Mouse (Mus musculus) limb, embryonic 15.5 days (tissue): ENCODE results near the gene Fam166b. TPM values are rescaled to one million over a fixed set of nuclear protein-coding genes. Genes with fewer than 3 reads are reported as not detected.

ENCODE experiments used
- ATAC-seq: fragments of 200-750 bp; cut with Nextera tagmentation; 2 replicates; pipeline ENCODE4 v1.8.0; 2017; ENCODE audit warnings: low read depth, moderate TSS enrichment; ENCODE audit not compliant: insufficient number of reproducible peaks, low FRiP score, low TSS enrichment
- H3K27ac ChIP-seq: fragments of 300-500 bp; sonication (generic); 2 replicates; pipeline ENCODE4 v1.5.1; 2015; ENCODE audit warnings: moderate library complexity, mild to moderate bottlenecking, inconsistent platforms
- H3K27me3 ChIP-seq: fragments of 300-500 bp; sonication (generic); 2 replicates; pipeline ENCODE4 v1.6.1; 2015; ENCODE audit warnings: inconsistent platforms
- H3K36me3 ChIP-seq: fragments of 300-500 bp; sonication (generic); 2 replicates; pipeline ENCODE4 v1.6.1; 2015; ENCODE audit warnings: inconsistent platforms
- H3K4me1 ChIP-seq: fragments of 300-500 bp; sonication (generic); 2 replicates; pipeline ENCODE4 v1.6.1; 2015; ENCODE audit warnings: inconsistent platforms
- H3K4me2 ChIP-seq: fragments of 300-500 bp; sonication (generic); 2 replicates; pipeline ENCODE4 v1.6.1; 2015; ENCODE audit warnings: mild to moderate bottlenecking, inconsistent platforms
- H3K4me3 ChIP-seq: fragments of 300-500 bp; sonication (generic); 2 replicates; pipeline ENCODE4 v1.5.1; 2015; ENCODE audit warnings: mild to moderate bottlenecking, inconsistent platforms
- H3K9ac ChIP-seq: fragments of 300-500 bp; sonication (generic); 2 replicates; pipeline ENCODE4 v1.6.1; 2015; ENCODE audit warnings: inconsistent platforms
- H3K9me3 ChIP-seq: fragments of 300-500 bp; sonication (generic); 2 replicates; pipeline ENCODE4 v1.6.1; 2016; ENCODE audit warnings: inconsistent platforms
- WGBS: fragments of 180-500 bp; shearing (Covaris S2); methylation state at CpG from one replicate; pipeline ENCODE4 v1.1.7; 2015; 5-methylcytosine and 5-hydroxymethylcytosine counted together
- polyA plus RNA-seq: library from polyadenylated mRNA; unstranded; fragments of >200 nt; fragmentation: Nextera tagmentation; extraction: Ambion mirVana; gene quantifications from 2 replicates; pipeline ENCODE4 v1.2.1, GENCODE M21; 2015

The Fam166b gene
- polyA plus RNA-seq, 1 experiment from 2014 or later = 0.17 TPM

DNA sequence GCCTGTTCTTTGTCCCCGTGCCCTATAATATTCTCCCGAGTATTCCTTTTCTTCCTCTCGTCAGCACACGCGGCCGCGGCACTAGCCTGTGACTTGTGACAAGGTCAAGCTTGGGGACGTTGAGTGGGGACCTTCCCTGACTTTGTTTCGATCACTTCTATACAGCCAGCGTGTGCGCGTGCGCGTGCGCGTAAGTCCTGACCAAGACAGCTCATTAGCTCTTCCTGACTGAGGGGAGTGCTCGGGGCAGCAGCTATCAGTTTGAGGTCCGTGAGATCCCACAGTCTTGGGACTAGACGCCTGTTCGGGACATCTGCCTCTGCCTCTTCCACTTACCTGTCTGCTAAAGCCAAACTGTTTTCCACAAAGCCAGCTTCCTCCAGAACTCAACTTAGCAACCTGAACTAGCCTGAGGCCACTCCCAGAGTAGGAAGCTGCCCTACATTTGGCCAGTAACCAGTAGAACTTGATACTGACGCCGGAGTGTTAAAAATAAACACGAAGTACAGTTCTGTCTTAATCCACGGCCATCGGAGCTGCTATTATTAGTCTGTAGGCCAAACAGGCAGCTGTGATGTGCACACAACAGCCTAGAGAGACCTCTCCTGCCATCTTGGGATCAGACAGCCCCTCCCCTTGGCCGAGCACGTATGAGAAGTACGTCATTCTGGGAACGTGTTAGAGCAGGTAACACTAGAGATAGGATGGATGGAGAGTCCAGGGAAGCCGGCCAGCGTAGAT is 29.4 kb downstream of the Fam166b start:
- H3K4me3 ChIP-seq = no peak overlapping the region
- peak overlapping the region; percentile 17; the same call in 1 of the 2 replicates for H3K4me2 ChIP-seq
- H3K9ac ChIP-seq = no peak overlapping the region
- no peaks in the 10 kb centered on the region for H3K36me3 ChIP-seq
- H3K27me3 ChIP-seq = no peaks in the 10 kb centered on the region
- 64% methylated on average over 31 of the region's 31 CpGs for WGBS
- H3K27ac ChIP-seq = peak overlapping the region; percentile 65
- peaks cover 61% of the 10 kb centered on the region for H3K4me1 ChIP-seq
- H3K9me3 ChIP-seq = no peaks in the 10 kb centered on the region
- no peak for ATAC-seq

DNA sequence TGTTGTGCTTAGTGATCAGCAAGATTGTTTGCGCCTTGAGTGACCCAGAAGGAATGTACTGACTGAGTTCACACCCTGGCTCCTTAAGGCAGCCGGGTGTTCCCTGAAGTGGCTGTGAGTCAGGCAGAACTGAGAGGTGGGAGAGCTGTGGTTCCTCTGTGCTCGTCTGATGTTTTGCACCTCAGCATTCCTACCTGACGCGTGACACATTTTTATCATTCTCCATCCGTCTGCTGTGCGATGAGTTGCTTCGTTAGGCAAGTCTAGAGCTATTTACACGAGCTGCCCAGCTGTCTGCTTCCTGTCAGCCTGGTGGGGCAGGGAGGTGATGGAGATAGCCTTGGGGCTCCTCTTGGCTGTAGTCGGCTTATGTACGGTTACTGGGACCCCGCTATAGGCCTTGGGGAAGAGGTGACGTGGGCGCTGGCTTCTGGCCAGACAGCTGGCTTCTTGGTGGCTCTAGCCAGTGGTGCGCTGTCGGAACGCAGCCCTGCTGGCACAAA is 30.1 kb downstream of the Fam166b start:
- Histone ChIP-seq H3K27ac (peak overlapping the region; percentile 65), H3K4me3 (no peak overlapping the region), H3K4me1 (peaks cover 67% of the 10 kb centered on the region), H3K27me3 (no peaks in the 10 kb centered on the region), H3K4me2 (peak overlapping the region; percentile 17), H3K36me3 (no peaks in the 10 kb centered on the region), H3K9ac (no peak overlapping the region), H3K9me3 (no peaks in the 10 kb centered on the region)
- 27% methylated on average over 17 of the region's 17 CpGs for WGBS
- ATAC-seq = peak; percentile 55; the same call in 1 of the 2 replicates

DNA sequence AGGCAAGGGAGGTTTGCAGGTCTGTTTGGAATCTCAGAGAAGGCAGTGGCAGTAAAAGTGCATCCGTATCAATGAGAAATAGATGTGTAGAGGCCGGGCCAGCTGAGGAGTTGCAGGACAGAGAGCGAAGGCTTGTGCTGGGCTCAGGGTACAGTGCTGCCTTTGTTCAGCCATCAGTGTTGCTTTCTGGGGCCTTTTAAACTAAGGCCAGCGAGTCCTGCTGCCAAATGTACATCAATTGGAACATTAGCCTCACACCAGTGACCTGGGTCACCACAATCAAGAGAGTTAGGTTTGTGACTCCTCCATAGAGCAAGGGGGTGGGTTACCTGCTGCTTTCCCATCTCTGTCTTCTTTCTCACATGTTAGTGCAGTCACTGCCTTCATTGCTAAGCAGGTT is 30.9 kb downstream of the Fam166b start:
- no peak overlapping the region for H3K4me3 ChIP-seq
- H3K4me2 ChIP-seq = no peak overlapping the region
- H3K36me3 ChIP-seq = no peaks in the 10 kb centered on the region
- WGBS = 61% methylated on average over 4 of the region's 4 CpGs
- H3K27ac ChIP-seq = peak overlapping the region; percentile 38; the same call in 1 of the 2 replicates
- ATAC-seq = no peak
- no peaks in the 10 kb centered on the region for H3K27me3 ChIP-seq
- H3K9ac ChIP-seq = no peak overlapping the region
- no peaks in the 10 kb centered on the region for H3K9me3 ChIP-seq
- peaks cover 68% of the 10 kb centered on the region for H3K4me1 ChIP-seq

DNA sequence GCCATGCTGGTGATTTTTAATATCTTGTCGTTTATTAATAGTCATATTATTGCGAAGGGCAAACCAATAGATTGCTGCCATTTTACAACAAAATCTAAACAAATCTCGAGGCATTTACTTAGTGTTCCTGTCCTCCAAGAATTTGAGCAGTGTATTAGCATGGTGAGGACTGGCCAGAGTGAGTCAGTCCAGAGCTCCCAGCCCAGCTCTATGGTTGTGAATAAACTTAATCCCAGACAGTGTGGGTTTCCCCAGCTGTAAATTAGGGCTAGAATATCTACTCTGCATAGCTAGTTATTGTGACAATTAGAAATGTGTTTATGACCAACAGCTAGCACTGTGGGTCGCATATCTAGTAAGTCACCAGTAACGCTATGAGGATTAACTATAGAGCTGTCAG is 32.6 kb downstream of the Fam166b start:
- ATAC-seq = no peak
- no peaks in the 10 kb centered on the region for H3K36me3 ChIP-seq
- no peaks in the 10 kb centered on the region for H3K9me3 ChIP-seq
- peaks cover 57% of the 10 kb centered on the region for H3K4me1 ChIP-seq
- H3K4me3 ChIP-seq = no peak overlapping the region
- H3K9ac ChIP-seq = no peak overlapping the region
- no peaks in the 10 kb centered on the region for H3K27me3 ChIP-seq
- WGBS = 67% methylated on average over 5 of the region's 5 CpGs
- no peak overlapping the region for H3K27ac ChIP-seq
- no peak overlapping the region for H3K4me2 ChIP-seq

- Histone ChIP-seq H3K9me3 (no peaks in the 10 kb centered on the region), H3K27me3 (no peaks in the 10 kb centered on the region), H3K4me1 (peaks cover 52% of the 10 kb centered on the region), H3K4me2 (no peak overlapping the region), H3K36me3 (no peaks in the 10 kb centered on the region), H3K27ac (no peak overlapping the region), H3K9ac (no peak overlapping the region), H3K4me3 (no peak overlapping the region)
- WGBS = 60% methylated on average over 9 of the region's 9 CpGs
- ATAC-seq = no peak
Measured at GRCm38 (mm10) chr4:43395836-43396235, 33.1 kb downstream of the Fam166b start.

DNA sequence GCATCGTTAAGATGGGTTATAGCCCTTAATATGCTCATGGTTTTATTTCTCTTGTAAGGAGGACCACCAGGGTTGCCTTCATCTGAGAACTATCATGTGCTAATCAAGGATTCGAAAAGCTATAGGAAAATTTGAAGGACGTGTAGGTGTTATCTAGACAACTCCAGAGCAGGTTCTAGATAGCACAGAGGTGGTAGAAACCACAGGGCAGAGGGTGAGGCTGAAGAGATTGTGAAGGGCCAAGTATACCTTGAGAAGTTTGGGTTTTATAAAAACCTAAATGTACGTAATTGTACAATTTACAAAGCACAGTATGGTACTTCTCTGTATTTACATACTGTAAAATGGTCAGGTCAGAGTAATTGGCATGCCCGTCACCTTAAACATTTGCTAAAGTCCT is 33.8 kb downstream of the Fam166b start:
- 80% methylated on average over 5 of the region's 5 CpGs for WGBS
- H3K27ac ChIP-seq = peak overlapping the region; percentile 87
- H3K36me3 ChIP-seq = peaks cover 1% of the 10 kb centered on the region; the same call in 1 of the 2 replicates
- H3K27me3 ChIP-seq = no peaks in the 10 kb centered on the region
- no peak for ATAC-seq
- H3K9me3 ChIP-seq = no peaks in the 10 kb centered on the region
- H3K4me3 ChIP-seq = no peak overlapping the region
- H3K9ac ChIP-seq = no peak overlapping the region
- no peak overlapping the region for H3K4me2 ChIP-seq
- H3K4me1 ChIP-seq = peaks cover 45% of the 10 kb centered on the region

- H3K4me2 ChIP-seq = no peak overlapping the region
- H3K9ac ChIP-seq = no peak overlapping the region
- H3K4me1 ChIP-seq = peaks cover 38% of the 10 kb centered on the region
Measured at GRCm38 (mm10) chr4:43394345-43394891, 34.5 kb downstream of the Fam166b start.

DNA sequence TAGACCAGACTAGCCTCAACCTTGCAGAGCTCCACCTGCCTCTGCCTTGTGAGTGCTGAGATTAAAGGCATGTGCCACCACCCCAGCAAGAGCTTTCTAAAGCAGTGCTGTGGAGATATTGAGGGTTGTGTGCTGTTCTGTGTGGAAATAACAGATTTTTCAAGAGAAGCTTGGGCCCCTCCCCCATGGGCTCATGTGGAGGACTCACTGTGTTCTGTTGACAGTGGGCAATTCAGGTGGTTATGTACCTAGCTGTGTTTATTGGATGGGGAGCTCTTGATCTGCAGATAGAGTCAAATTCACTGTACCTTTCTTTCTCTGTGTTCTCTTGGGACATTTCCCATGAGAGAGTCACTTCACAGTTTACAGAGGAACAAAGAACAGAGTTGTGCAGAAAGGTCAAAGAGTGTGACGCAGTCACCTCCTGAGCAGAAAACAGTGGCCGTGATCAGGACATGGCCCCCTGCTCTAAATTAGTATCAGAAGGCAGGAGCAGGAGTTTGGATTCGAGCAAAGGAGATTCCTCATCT is 37.3 kb downstream of the Fam166b start:
- H3K27ac ChIP-seq = no peak overlapping the region
- no peaks in the 10 kb centered on the region for H3K27me3 ChIP-seq
- no peak for ATAC-seq
- no peak overlapping the region for H3K4me2 ChIP-seq
- peaks cover 7% of the 10 kb centered on the region for H3K36me3 ChIP-seq
- 73% methylated on average over 3 of the region's 3 CpGs for WGBS
- H3K9ac ChIP-seq = no peak overlapping the region
- no peak overlapping the region for H3K4me3 ChIP-seq
- H3K4me1 ChIP-seq = peaks cover 16% of the 10 kb centered on the region; the same call in 1 of the 2 replicates
- H3K9me3 ChIP-seq = no peaks in the 10 kb centered on the region

More at GRCm38 (mm10) chr4:43394345-43394891, 34.5 kb downstream of the Fam166b start:
- H3K9me3 ChIP-seq = no peaks in the 10 kb centered on the region
- WGBS = 34% methylated on average over 15 of the region's 15 CpGs
- no peaks in the 10 kb centered on the region for H3K27me3 ChIP-seq
- no peak overlapping the region for H3K4me3 ChIP-seq
- H3K36me3 ChIP-seq = peaks cover 3% of the 10 kb centered on the region; the same call in 1 of the 2 replicates
- peak overlapping the region; percentile 87 for H3K27ac ChIP-seq
- ATAC-seq = peak; percentile 68; the same call in 1 of the 2 replicates

DNA sequence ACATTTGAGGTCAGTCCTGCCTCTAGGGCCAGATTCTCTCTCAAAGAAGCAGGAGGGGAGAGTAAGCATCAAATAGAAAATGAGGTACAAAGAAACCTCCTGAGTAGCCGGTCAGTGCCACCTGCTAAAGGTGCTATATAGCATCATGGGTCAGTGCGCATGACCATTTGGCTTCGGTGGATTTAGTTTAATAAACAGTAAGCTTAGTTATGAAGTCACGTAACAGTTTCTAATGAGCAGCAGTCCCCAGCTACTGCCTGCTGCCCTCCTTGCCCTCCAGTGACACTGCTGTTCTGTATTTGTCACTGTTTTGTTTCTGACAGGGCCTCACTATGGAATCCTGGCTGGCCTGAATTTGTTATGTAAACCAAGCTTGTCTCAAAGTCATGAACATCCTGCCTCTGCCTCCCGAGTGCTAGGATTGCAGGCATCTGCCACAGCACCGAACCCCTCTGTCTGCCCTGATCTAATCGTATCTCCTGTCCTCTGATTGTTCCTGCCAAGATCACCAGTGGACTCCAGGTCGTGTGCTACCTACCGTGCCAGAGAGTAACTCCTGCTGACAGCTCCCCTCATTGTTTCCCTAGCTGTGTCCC is 39.0 kb downstream of the Fam166b start:
- H3K36me3 ChIP-seq = peaks cover 7% of the 10 kb centered on the region
- no peak overlapping the region for H3K4me3 ChIP-seq
- no peaks in the 10 kb centered on the region for H3K27me3 ChIP-seq
- H3K9ac ChIP-seq = no peak overlapping the region
- no peak for ATAC-seq
- H3K4me1 ChIP-seq = peaks cover 11% of the 10 kb centered on the region; the same call in 1 of the 2 replicates
- H3K4me2 ChIP-seq = no peak overlapping the region
- H3K9me3 ChIP-seq = no peaks in the 10 kb centered on the region
- H3K27ac ChIP-seq = no peak overlapping the region
- 71% methylated on average over 9 of the region's 9 CpGs for WGBS

GRCm38 (mm10) chr4:43389390-43389789 is 39.5 kb downstream of the Fam166b start:
- Histone ChIP-seq H3K4me2 (no peak overlapping the region), H3K9ac (no peak overlapping the region), H3K4me1 (peaks cover 5% of the 10 kb centered on the region; the same call in 1 of the 2 replicates), H3K9me3 (no peaks in the 10 kb centered on the region), H3K4me3 (no peak overlapping the region), H3K27me3 (no peaks in the 10 kb centered on the region), H3K36me3 (peaks cover 7% of the 10 kb centered on the region), H3K27ac (no peak overlapping the region)
- ATAC-seq = no peak
- 75% methylated on average over 2 of the region's 2 CpGs for WGBS

DNA sequence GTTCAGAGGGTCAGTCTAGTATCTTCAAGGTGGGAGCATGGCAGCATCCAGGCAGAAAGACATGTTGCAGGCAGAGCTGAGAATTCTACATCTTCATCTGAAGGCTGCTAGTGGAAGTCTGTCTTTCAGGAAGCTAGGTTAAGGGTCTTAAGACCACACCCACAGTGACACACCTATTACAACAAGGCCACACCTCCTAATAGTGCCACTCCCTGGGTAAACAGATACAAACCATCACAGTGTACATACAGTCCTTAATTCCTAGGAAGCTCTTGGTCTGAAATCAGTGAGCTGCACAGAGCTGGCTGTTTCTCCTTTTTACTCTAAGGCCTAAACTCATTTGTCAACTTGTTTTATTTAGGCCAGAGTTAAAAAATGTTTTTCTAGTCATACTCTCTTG is 42.0 kb downstream of the Fam166b start:
- Histone ChIP-seq H3K27me3 (no peaks in the 10 kb centered on the region), H3K4me2 (no peak overlapping the region), H3K4me3 (no peak overlapping the region), H3K4me1 (peaks cover 13% of the 10 kb centered on the region), H3K36me3 (peaks cover 7% of the 10 kb centered on the region), H3K9me3 (no peaks in the 10 kb centered on the region), H3K9ac (no peak overlapping the region), H3K27ac (no peak overlapping the region)
- ATAC-seq = no peak

DNA sequence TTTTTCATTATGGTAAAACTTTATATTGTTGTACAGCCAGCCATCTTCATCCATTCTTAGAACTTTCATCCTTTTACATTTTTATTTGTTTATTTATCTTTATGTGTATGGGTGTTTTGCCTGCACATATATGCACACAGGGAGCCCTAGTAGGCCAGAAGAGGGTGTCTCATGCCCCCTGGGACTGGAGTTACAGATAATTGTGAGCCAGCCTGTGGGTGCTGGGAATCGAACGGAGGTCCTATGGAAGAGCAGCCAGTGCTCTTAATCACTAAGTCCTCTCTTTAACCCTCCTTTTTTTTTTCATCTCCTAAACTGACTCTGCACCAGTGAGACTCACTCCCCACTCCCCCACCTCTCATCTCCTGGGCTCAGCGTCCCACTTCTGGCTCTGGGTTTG is 44.4 kb downstream of the Fam166b start:
- ATAC-seq = no peak
- Histone ChIP-seq H3K4me2 (no peak overlapping the region), H3K27ac (no peak overlapping the region), H3K4me3 (no peak overlapping the region), H3K27me3 (peaks cover 7% of the 10 kb centered on the region; the same call in 1 of the 2 replicates), H3K36me3 (peaks cover 4% of the 10 kb centered on the region; the same call in 1 of the 2 replicates), H3K9ac (no peak overlapping the region), H3K4me1 (peaks cover 22% of the 10 kb centered on the region), H3K9me3 (no peaks in the 10 kb centered on the region)
- 87% methylated on average over 3 of the region's 3 CpGs for WGBS
